Mouse (Mus musculus): ENCODE results near the gene Mis18a. TPM values are rescaled to one million over a fixed set of nuclear protein-coding genes. Genes with fewer than 3 reads are reported as not detected.

Gene Mis18a
- total RNA-seq (2023; ENCODE audit: inconsistent age) = 15.5 to 23.5 TPM (median 18.9 TPM) in 4 replicates

GRCm38 (mm10) chr16:90727233-90728115, at the start of gene Mis18a:
TSS of gene Mis18a (minus strand) at chr16:90727404.

GRCm38 (mm10) chr16:90738092-90738956, 11.1 kb upstream of the Mis18a start, which contains the start of gene Mrap:
TSS of gene Mrap (plus strand) at chr16:90738207.

Other genes starting within 250 kb of the Mis18a start
- not detected in 4 replicates for gene Mrap, start 10.8 kb upstream of the Mis18a start, total RNA-seq (2023; ENCODE audit: inconsistent age)
- 30.0 to 39.4 TPM (median 35.7 TPM) in 4 replicates for gene Urb1, start 83.0 kb upstream of the Mis18a start, total RNA-seq (2023; ENCODE audit: inconsistent age)
- not detected in 4 replicates for gene Eva1c, start 99.3 kb upstream of the Mis18a start, total RNA-seq (2023; ENCODE audit: inconsistent age)
- 14.0 to 17.1 TPM (median 15.7 TPM) in 4 replicates for gene Cfap298, start 207.7 kb upstream of the Mis18a start, total RNA-seq (2023; ENCODE audit: inconsistent age)